Mouse (Mus musculus) MEL (cell line): ENCODE measurements around the gene Fam178b. TPM values are rescaled to one million over a fixed set of nuclear protein-coding genes. Genes with fewer than 3 reads are reported as not detected.

Source experiments
- DNase-seq: peaks from one replicate; pipeline ENCODE4 v3.0.0; 2011; ENCODE audit warnings: low read depth, low spot score
- H3K27ac ChIP-seq: 2 replicates; pipeline ENCODE4 v1.5.1; 2012; ENCODE audit warnings: low read depth, mild to moderate bottlenecking, control low read depth, low read length, moderate library complexity; ENCODE audit not compliant: control insufficient read depth
- H3K27me3 ChIP-seq, 2 experiments: fragments of 150-350 bp in 1 of 2; sonication (generic) in 1 of 2; 2 replicates each; pipeline ENCODE4 v1.6.1; 2012; ENCODE audit warnings: low read length in 2 of 2, mild to moderate bottlenecking in 2 of 2, improper control_type of control experiment in 1 of 2, moderate library complexity in 1 of 2; ENCODE audit not compliant: insufficient read depth in 2 of 2, control insufficient read depth in 1 of 2
- H3K36me3 ChIP-seq, 2 experiments: 2 replicates each; pipeline ENCODE4 v1.6.1; 2012 to 2014; ENCODE audit warnings: low read length in 2 of 2, improper control_type of control experiment in 1 of 2, inconsistent platforms in 1 of 2, mild to moderate bottlenecking in 1 of 2; ENCODE audit not compliant: insufficient read depth in 2 of 2, control insufficient read depth in 1 of 2
- H3K4me1 ChIP-seq, 2 experiments: fragments of 150-350 bp in 1 of 2; sonication (generic) in 1 of 2; 2 replicates each; pipeline ENCODE4 v1.6.1; 2012; ENCODE audit warnings: low read length in 2 of 2, improper control_type of control experiment in 1 of 2, mild to moderate bottlenecking in 1 of 2; ENCODE audit not compliant: insufficient read depth in 2 of 2, control insufficient read depth in 1 of 2
- H3K4me3 ChIP-seq, 2 experiments: fragments of 150-350 bp in 1 of 2; sonication (generic) in 1 of 2; 2 replicates each; pipeline ENCODE4 v1.5.1; 2012; ENCODE audit warnings: low read depth in 2 of 2, low read length in 2 of 2, mild to moderate bottlenecking in 2 of 2, moderate library complexity in 2 of 2, control low read depth in 1 of 2, improper control_type of control experiment in 1 of 2; ENCODE audit not compliant: control insufficient read depth in 1 of 2, insufficient read depth in 1 of 2
- H3K79me2 ChIP-seq: 2 replicates; pipeline ENCODE4 v1.6.1; 2012; ENCODE audit warnings: mild to moderate bottlenecking, low read length, moderate library complexity; ENCODE audit not compliant: control insufficient read depth, poor library complexity, insufficient read depth
- H3K9ac ChIP-seq: 2 replicates; pipeline ENCODE4 v1.6.1; 2012; ENCODE audit warnings: low read depth, mild to moderate bottlenecking, control low read depth, low read length, moderate library complexity; ENCODE audit not compliant: control insufficient read depth, poor library complexity, severe bottlenecking
- H3K9me3 ChIP-seq: fragments of 150-350 bp; sonication (generic); replicated peaks from 2 replicates; pipeline ENCODE4 v1.6.1; 2012; ENCODE audit warnings: mild to moderate bottlenecking, low read length, improper control_type of control experiment, moderate library complexity; ENCODE audit not compliant: insufficient read depth
- BHLHE40 ChIP-seq: IDR thresholded peaks from 2 replicates; pipeline ENCODE4 v1.6.1; 2012; ENCODE audit warnings: low read depth, mild to moderate bottlenecking, inconsistent platforms, low read length, improper control_type of control experiment, borderline replicate concordance
- CHD2 ChIP-seq: IDR thresholded peaks from 2 replicates; pipeline ENCODE4 v1.6.1; 2011; ENCODE audit warnings: low read length, improper control_type of control experiment
- ETS1 ChIP-seq: IDR thresholded peaks from 2 replicates; pipeline ENCODE4 v1.6.1; 2012; ENCODE audit warnings: low read depth, mild to moderate bottlenecking, inconsistent platforms, low read length, improper control_type of control experiment, moderate library complexity
- JUND ChIP-seq: IDR thresholded peaks from 2 replicates; pipeline ENCODE4 v1.6.1; 2011; ENCODE audit warnings: low read depth, mild to moderate bottlenecking, improper control_type of control experiment, low read length
- KAT2A ChIP-seq: conservative IDR thresholded peaks from 2 replicates; pipeline ENCODE4 v1.6.1; 2012; ENCODE audit warnings: low read depth, low read length, improper control_type of control experiment, inconsistent platforms
- MAX ChIP-seq: IDR thresholded peaks from 2 replicates; pipeline ENCODE4 v1.6.1; 2011; ENCODE audit warnings: low read length, improper control_type of control experiment
- MXI1 ChIP-seq: IDR thresholded peaks from 2 replicates; pipeline ENCODE4 v1.6.1; 2011; ENCODE audit warnings: mild to moderate bottlenecking, low read depth, low read length, improper control_type of control experiment
- NELFE ChIP-seq: IDR thresholded peaks from 2 replicates; pipeline ENCODE4 v1.6.1; 2011; ENCODE audit warnings: low read depth, low read length, improper control_type of control experiment
- POLR2A ChIP-seq, 2 experiments: IDR thresholded peaks; 2 replicates each; pipeline ENCODE4 v1.6.1; 2011 to 2012; ENCODE audit warnings: low read length in 2 of 2, mild to moderate bottlenecking in 2 of 2, control low read depth in 1 of 2, improper control_type of control experiment in 1 of 2, low read depth in 1 of 2, moderate library complexity in 1 of 2; ENCODE audit not compliant: control insufficient read depth in 1 of 2, insufficient read depth in 1 of 2, poor library complexity in 1 of 2
- POLR2AphosphoS5 ChIP-seq: IDR thresholded peaks from 2 replicates; pipeline ENCODE4 v1.6.1; 2012; ENCODE audit warnings: low read depth, borderline replicate concordance, mild to moderate bottlenecking, inconsistent platforms, low read length, moderate library complexity, mixed read lengths
- TBP ChIP-seq: IDR thresholded peaks from 2 replicates; pipeline ENCODE4 v1.8.0; 2011; ENCODE audit warnings: low read depth, low read length, improper control_type of control experiment
- UBTF ChIP-seq: IDR thresholded peaks from 2 replicates; pipeline ENCODE4 v1.6.1; 2012; ENCODE audit warnings: low read depth, mild to moderate bottlenecking, inconsistent platforms, low read length, improper control_type of control experiment, moderate library complexity, borderline replicate concordance; ENCODE audit not compliant: insufficient read depth
- USF1 ChIP-seq: IDR thresholded peaks from 2 replicates; pipeline ENCODE4 v1.6.1; 2014; ENCODE audit warnings: low read depth, mild to moderate bottlenecking, inconsistent platforms, low read length, improper control_type of control experiment, moderate library complexity
- USF2 ChIP-seq, 2 experiments: IDR thresholded peaks; 2 replicates each; pipeline ENCODE4 v1.6.1; 2011 to 2012; ENCODE audit warnings: improper control_type of control experiment in 2 of 2, low read length in 2 of 2, borderline replicate concordance in 1 of 2, inconsistent platforms in 1 of 2, low read depth in 1 of 2, mild to moderate bottlenecking in 1 of 2; ENCODE audit not compliant: insufficient read depth in 1 of 2
- ZC3H11A ChIP-seq: IDR thresholded peaks from 2 replicates; pipeline ENCODE4 v1.6.1; 2012; ENCODE audit warnings: low read depth, mild to moderate bottlenecking, inconsistent platforms, low read length, improper control_type of control experiment
- ZKSCAN1 ChIP-seq: IDR thresholded peaks from 2 replicates; pipeline ENCODE4 v1.6.1; 2012; ENCODE audit warnings: low read depth, mild to moderate bottlenecking, inconsistent platforms, low read length, improper control_type of control experiment, moderate library complexity
- ZMIZ1 ChIP-seq: IDR thresholded peaks from 2 replicates; pipeline ENCODE4 v1.6.1; 2012; ENCODE audit warnings: low read depth, mild to moderate bottlenecking, inconsistent platforms, low read length, improper control_type of control experiment, moderate library complexity
- ZNF384 ChIP-seq: IDR thresholded peaks from 2 replicates; pipeline ENCODE4 v1.6.1; 2012; ENCODE audit warnings: low read depth, mild to moderate bottlenecking, inconsistent platforms, low read length, improper control_type of control experiment
- polyA plus RNA-seq, 2 experiments: library from polyadenylated mRNA; stranded (reverse) in 1 of 2; unstranded in 1 of 2; fragments of >175 nt in 1 of 2; fragments of >200 nt in 1 of 2; gene quantifications; 2 replicates each; pipeline versions ENCODE4 v1.2.1 to v1.2.4; 2012; ENCODE audit warnings: low replicate concordance in 2 of 2, low read depth in 1 of 2; ENCODE audit not compliant: insufficient read length in 2 of 2, insufficient read depth in 1 of 2, missing spikeins in 1 of 2
- total RNA-seq: library from RNA; depleted of rRNA; stranded (reverse); fragments of 300-350 nt; gene quantifications from 2 replicates; pipeline ENCODE4 v1.2.3, GENCODE M21; 2012

Fam178b gene
- total and polyA plus RNA-seq, 3 experiments = 0.19 to 0.29 TPM; not detected in 1

- no peaks in the 10 kb centered on the region for H3K79me2 ChIP-seq
- H3K9me3 ChIP-seq = no peaks in the 10 kb centered on the region
- H3K9ac ChIP-seq = no peak overlapping the region
- H3K27me3 ChIP-seq = no peaks in the 10 kb centered on the region
- no peak for TF ChIP-seq USF2 (IDR thresholded peaks at IDR 0.05; ENCODE audit: borderline replicate concordance in 1 of 2, insufficient read depth in 1 of 2, low read depth in 1 of 2, low read length in 2 of 2)
- no peak for TF ChIP-seq POLR2AphosphoS5
- TF ChIP-seq, all 39 proteins: peak for 0
- no peak overlapping the region for H3K27ac ChIP-seq
- DNase-seq = no peak
- H3K36me3 ChIP-seq = no peaks in the 10 kb centered on the region
- no peaks in the 10 kb centered on the region for H3K4me1 ChIP-seq
- no peak overlapping the region for H3K4me3 ChIP-seq
Observed at GRCm38 (mm10) chr1:36631391-36631790, 51.6 kb downstream of the Fam178b start.

- H3K9ac ChIP-seq = no peak overlapping the region
- H3K27ac ChIP-seq = no peak overlapping the region
- no peaks in the 10 kb centered on the region for H3K27me3 ChIP-seq
- no peak for DNase-seq
- no peaks in the 10 kb centered on the region for H3K4me1 ChIP-seq
- no peaks in the 10 kb centered on the region for H3K36me3 ChIP-seq
- no peak overlapping the region for H3K4me3 ChIP-seq
- H3K79me2 ChIP-seq = no peaks in the 10 kb centered on the region
- H3K9me3 ChIP-seq = no peaks in the 10 kb centered on the region
- TF ChIP-seq USF1 (no peak), TBP (no peak), ZC3H11A (no peak), ZKSCAN1 (no peak), ZMIZ1 (no peak), ZNF384 (no peak), KAT2A (no peak), ETS1 (no peak), UBTF (no peak)
Observed at GRCm38 (mm10) chr1:36630053-36630739, 52.8 kb downstream of the Fam178b start.

GRCm38 (mm10) chr1:36628585-36628984 lies 54.4 kb downstream of the Fam178b start:
- Histone ChIP-seq H3K4me1 (no peaks in the 10 kb centered on the region), H3K4me3 (no peak overlapping the region), H3K27ac (no peak overlapping the region), H3K79me2 (no peaks in the 10 kb centered on the region), H3K9me3 (no peaks in the 10 kb centered on the region), H3K9ac (no peak overlapping the region), H3K27me3 (no peaks in the 10 kb centered on the region), H3K36me3 (no peaks in the 10 kb centered on the region)
- DNase-seq = no peak
- TF ChIP-seq MXI1 = no peak
- TF ChIP-seq ZKSCAN1 = no peak
- TF ChIP-seq USF1 = no peak
- TF ChIP-seq NELFE = no peak
- no peak for TF ChIP-seq CHD2
- no peak for TF ChIP-seq POLR2A (IDR thresholded peaks at IDR 0.05; ENCODE audit: control insufficient read depth in 1 of 2, insufficient read depth in 1 of 2, low read depth in 1 of 2, low read length in 2 of 2, poor library complexity in 1 of 2)
- no peak for TF ChIP-seq BHLHE40
- TF ChIP-seq JUND = no peak
- no peak for TF ChIP-seq MAX
